Mouse (Mus musculus): ENCODE data around the gene Gramd4.

- TF ChIP-seq CTCF (IDR thresholded peaks at IDR 0.05; ENCODE audit: control insufficient read depth, insufficient read depth, low read length) (no peak), POLR2A (IDR thresholded peaks at IDR 0.05; ENCODE audit: borderline replicate concordance, control insufficient read depth, low read depth, low read length) (no peak)
Measured at GRCm38 (mm10) chr15:86013656-86014055, 43.8 kb upstream of the Gramd4 start.
